Mouse (Mus musculus) spleen, adult 2 months (tissue): ENCODE results near the gene Gm20518.

ENCODE experiments used
- CTCF ChIP-seq: fragments of 200-500 bp; IDR thresholded peaks from 2 replicates; pipeline ENCODE4 v1.5.1; 2011; ENCODE audit warnings: mild to moderate bottlenecking, inconsistent platforms; ENCODE audit not compliant: insufficient read depth, insufficient read length, insufficient replicate concordance; ENCODE audit errors: extremely low read depth
- POLR2A ChIP-seq: fragments of 200-500 bp; IDR thresholded peaks from 2 replicates; pipeline ENCODE4 v1.6.1; 2011; ENCODE audit warnings: low read depth, low read length, inconsistent platforms

GRCm38 (mm10) chr16:17884116-17884515 is 7.4 kb downstream of the Gm20518 start:
- TF ChIP-seq CTCF (no peak), POLR2A (no peak)
